Mouse (Mus musculus) heart, adult 2 months (tissue): ENCODE data around the gene Lrfn5. TPM values are rescaled to one million over a fixed set of nuclear protein-coding genes. Genes with fewer than 3 reads are reported as not detected.
A peak's percentile ranks its signal among the peaks of the same experiment; 100 is the strongest.

Experiments
- DNase-seq, 2 experiments: peaks; one replicate each; pipeline ENCODE4 v3.0.0; 2021
- H3K27ac ChIP-seq: fragments of 200-600 bp; 2 replicates; pipeline ENCODE4 v1.8.1; 2022
- H3K27me3 ChIP-seq: fragments of 200-500 bp; 2 replicates; pipeline ENCODE4 v1.6.1; 2012; ENCODE audit warnings: mild to moderate bottlenecking, low read length, inconsistent platforms, mixed read lengths; ENCODE audit not compliant: control insufficient read depth, insufficient read depth
- H3K36me3 ChIP-seq: fragments of 200-500 bp; 2 replicates; pipeline ENCODE4 v1.6.1; 2012; ENCODE audit warnings: low read length, inconsistent platforms; ENCODE audit not compliant: control insufficient read depth, insufficient read depth
- H3K4me1 ChIP-seq: fragments of 200-500 bp; 2 replicates; pipeline ENCODE4 v1.6.1; 2011; ENCODE audit warnings: low read length; ENCODE audit not compliant: control insufficient read depth, insufficient read depth
- H3K4me3 ChIP-seq: fragments of 200-600 bp; 2 replicates; pipeline ENCODE4 v1.8.1; 2022
- H3K79me2 ChIP-seq: fragments of 200-500 bp; replicated peaks from 2 replicates; pipeline ENCODE4 v1.6.1; 2012; ENCODE audit warnings: mild to moderate bottlenecking, inconsistent platforms, low read length, moderate library complexity, mixed read lengths; ENCODE audit not compliant: control insufficient read depth, insufficient read depth
- H3K9ac ChIP-seq: fragments of 200-500 bp; 2 replicates; pipeline ENCODE4 v1.6.1; 2012; ENCODE audit warnings: low read depth, mild to moderate bottlenecking, control low read depth, inconsistent platforms, low read length, mixed read lengths
- CTCF ChIP-seq: fragments of 200-600 bp; IDR thresholded peaks from 2 replicates; pipeline ENCODE4 v1.8.1; 2022; ENCODE audit warnings: antibody characterized with exemption, mild to moderate bottlenecking, moderate library complexity
- EP300 ChIP-seq: fragments of 200-500 bp; IDR thresholded peaks from 2 replicates; pipeline ENCODE4 v1.6.1; 2011; ENCODE audit warnings: low read depth, low read length, control low read depth; ENCODE audit not compliant: insufficient read depth
- POLR2A ChIP-seq: fragments of 200-500 bp; IDR thresholded peaks from 2 replicates; pipeline ENCODE4 v1.6.1; 2011; ENCODE audit warnings: mild to moderate bottlenecking, low read depth, low read length, control low read depth; ENCODE audit not compliant: insufficient read depth
- WGBS: fragments of 180-500 bp; shearing (Covaris S2); methylation state at CpG from one replicate; pipeline ENCODE4 v1.1.7; 2018; 5-methylcytosine and 5-hydroxymethylcytosine counted together
- intact Hi-C: fragments of 180-260 bp; cut with DNase I; formaldehyde crosslinking; loops from one replicate; pipeline ENCODE4 v1.15.1; 2025
- polyA plus RNA-seq: library from polyadenylated mRNA; depleted of rRNA; stranded (reverse); fragments of >200 nt; gene quantifications from 2 replicates; pipeline ENCODE4 v1.2.3, GENCODE M21; 2012
- total RNA-seq, 2 experiments: library from RNA; stranded (reverse); gene quantifications; 2 replicates each; pipeline ENCODE4 v1.2.3; 2021

The Lrfn5 gene
- total and polyA plus RNA-seq, 3 experiments: not detected

DNA sequence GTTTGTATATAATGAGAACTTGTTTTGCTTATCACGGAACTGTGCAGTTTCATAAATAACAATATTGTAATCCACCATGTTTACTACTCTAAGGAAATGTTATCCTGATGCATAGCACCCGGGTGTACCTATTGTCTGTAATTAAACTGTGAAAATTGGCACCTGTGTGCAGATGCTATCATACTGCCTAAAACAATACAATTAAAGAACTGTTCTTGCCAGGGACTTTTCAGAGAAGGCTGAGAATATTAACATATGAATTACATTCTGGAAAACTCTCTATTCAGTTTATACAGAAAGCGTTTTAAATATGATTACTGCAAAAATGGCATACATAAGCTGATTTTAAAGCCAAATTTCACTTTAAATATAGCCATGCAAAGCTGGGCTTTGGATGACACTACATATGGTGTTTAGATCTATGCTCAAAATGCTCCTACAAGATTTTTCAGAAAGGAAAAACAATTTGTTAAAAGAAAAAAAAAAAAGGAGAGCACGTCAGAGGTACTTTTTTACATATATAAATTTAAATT is 284.2 kb downstream of the Lrfn5 start:
- Histone ChIP-seq H3K36me3 (no peaks in the 10 kb centered on the region), H3K4me3 (no peak overlapping the region), H3K27me3 (no peaks in the 10 kb centered on the region), H3K4me1 (no peaks in the 10 kb centered on the region), H3K27ac (no peak overlapping the region), H3K9ac (no peak overlapping the region), H3K79me2 (no peaks in the 10 kb centered on the region)
- no peak for DNase-seq
- TF ChIP-seq EP300: no peak
- no peak for TF ChIP-seq CTCF
- no peak for TF ChIP-seq POLR2A
- intact Hi-C loops: no loop called here
- whole genome bisulfite sequencing: 68% methylated on average over 4 of the region's 4 CpGs

DNA sequence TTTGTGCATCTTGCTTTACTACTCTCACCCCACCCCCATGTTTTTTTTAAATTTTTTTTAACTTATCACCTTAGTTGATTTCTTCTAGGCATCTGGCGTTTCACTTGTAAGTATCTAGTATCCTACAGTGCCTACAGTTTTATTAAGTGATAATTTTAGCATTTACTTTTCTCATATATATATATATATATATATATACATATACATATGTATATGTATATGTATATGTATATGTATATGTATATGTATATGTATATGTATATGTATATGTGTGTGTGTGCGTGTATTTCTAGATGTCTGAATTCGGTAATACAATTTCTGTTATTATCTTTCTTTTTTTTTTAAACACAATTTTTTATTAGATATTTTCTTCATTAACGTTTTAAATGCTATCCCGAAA is 300.7 kb downstream of the Lrfn5 start:
- Histone ChIP-seq H3K27ac (no peak overlapping the region), H3K4me1 (no peaks in the 10 kb centered on the region), H3K27me3 (no peaks in the 10 kb centered on the region), H3K4me3 (no peak overlapping the region), H3K36me3 (no peaks in the 10 kb centered on the region), H3K9ac (no peak overlapping the region), H3K79me2 (no peaks in the 10 kb centered on the region)
- no peak for TF ChIP-seq CTCF
- no peak for TF ChIP-seq EP300
- no peak for TF ChIP-seq POLR2A
- no peak for DNase-seq
- WGBS: 83% methylated on average over 5 of the region's 5 CpGs
- intact Hi-C loops: no loop called here

DNA sequence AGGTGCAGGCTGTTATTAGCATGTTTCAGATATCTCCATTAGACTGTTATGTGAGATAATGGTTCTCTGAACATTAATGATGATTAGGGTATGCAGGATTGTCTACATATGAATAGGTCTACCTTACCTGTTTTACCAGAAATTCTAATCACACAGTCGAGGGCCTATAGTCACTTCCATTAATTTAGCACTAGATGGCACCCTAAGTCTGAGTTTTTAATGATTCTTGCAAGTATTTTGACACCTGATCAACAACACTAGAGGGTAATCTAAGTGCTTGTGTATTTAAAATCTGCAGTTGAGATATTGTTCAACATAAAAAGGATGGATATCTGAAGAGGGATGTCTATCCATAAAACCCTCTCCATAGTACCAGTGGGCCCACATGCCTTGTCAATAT is 303.4 kb downstream of the Lrfn5 start:
- Histone ChIP-seq H3K36me3 (no peaks in the 10 kb centered on the region), H3K27ac (no peak overlapping the region), H3K9ac (no peak overlapping the region), H3K4me1 (no peaks in the 10 kb centered on the region), H3K79me2 (no peaks in the 10 kb centered on the region), H3K4me3 (no peak overlapping the region), H3K27me3 (no peaks in the 10 kb centered on the region)
- DNase-seq: no peak
- intact Hi-C loops: no loop called here
- 3% methylated on average over 1 of the region's 1 CpGs for WGBS
- no peak for TF ChIP-seq EP300
- TF ChIP-seq POLR2A: no peak
- peak; percentile 37 for TF ChIP-seq CTCF

DNA sequence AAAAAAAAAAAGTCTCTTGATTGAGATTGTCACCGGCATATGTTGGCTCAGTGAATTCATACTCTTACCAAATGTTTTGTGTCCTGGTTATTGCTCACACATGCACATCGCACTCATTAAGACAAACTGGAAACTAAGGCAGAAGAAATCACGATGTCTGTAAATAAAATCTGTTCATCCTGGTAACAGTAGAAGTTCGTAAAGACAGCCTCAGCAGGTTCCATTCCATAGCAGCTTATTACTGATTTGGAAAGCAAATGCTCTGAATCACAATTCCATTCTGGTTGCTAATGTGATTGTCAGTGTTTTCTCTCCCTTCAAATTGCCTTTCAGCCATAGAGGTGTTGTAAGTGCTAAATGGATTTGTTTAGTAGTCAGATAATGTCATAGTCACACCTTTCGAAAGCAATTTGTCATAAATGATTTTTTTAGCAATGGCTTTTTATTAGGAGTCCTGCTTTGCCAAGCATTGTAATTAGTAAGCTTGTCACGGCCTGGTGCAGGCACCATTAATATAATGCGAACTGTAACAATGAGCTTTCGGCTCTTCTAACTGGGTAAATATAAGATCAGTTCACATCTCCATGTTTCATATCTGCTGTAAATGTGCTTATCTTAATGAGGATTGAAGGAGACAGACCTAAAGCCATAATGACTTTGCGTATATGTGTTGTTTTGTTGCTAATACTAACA is 319.8 kb downstream of the Lrfn5 start:
- 85% methylated on average over 9 of the region's 9 CpGs for WGBS
- no peak for TF ChIP-seq POLR2A
- no peak for TF ChIP-seq CTCF
- TF ChIP-seq EP300: no peak
- DNase-seq: no peak

DNA sequence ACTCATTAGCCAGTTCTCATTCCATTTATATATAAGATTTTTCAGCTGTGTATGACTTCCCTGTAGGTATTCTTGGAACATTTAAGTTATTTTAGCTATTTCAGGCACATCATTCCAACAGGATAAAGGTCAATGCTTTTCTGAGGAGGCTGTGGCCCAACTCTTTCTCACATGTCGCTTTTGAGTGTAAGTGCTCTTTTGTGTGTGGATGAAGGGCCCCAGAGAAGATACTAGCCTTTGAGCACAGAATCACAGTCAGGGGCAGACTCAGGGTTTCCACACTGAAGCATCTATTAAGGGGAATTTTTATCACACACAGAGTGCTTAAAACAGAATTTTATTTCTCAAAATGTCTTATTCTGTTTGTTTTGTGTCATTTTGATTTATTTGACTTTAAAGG is 331.2 kb downstream of the Lrfn5 start:
- Histone ChIP-seq H3K79me2 (no peaks in the 10 kb centered on the region), H3K9ac (no peak overlapping the region), H3K36me3 (no peaks in the 10 kb centered on the region), H3K27ac (no peak overlapping the region), H3K27me3 (no peaks in the 10 kb centered on the region), H3K4me1 (no peaks in the 10 kb centered on the region), H3K4me3 (no peak overlapping the region)
- intact Hi-C loops: no loop called here
- DNase-seq: no peak
- WGBS: 59% methylated on average over 1 of the region's 1 CpGs
- no peak for TF ChIP-seq CTCF
- TF ChIP-seq EP300: no peak

More for the DNA sequence above, 319.8 kb downstream of the Lrfn5 start:
- H3K4me3 ChIP-seq: no peak overlapping the region
- no peaks in the 10 kb centered on the region for H3K4me1 ChIP-seq
- H3K9ac ChIP-seq: no peak overlapping the region
- intact Hi-C loops: no loop called here
- no peak overlapping the region for H3K27ac ChIP-seq
- H3K36me3 ChIP-seq: no peaks in the 10 kb centered on the region
- no peaks in the 10 kb centered on the region for H3K79me2 ChIP-seq
- H3K27me3 ChIP-seq: no peaks in the 10 kb centered on the region
